Mouse (Mus musculus) liver, adult 2 months (tissue): ENCODE data around the gene Dmbx1. TPM values are rescaled to one million over a fixed set of nuclear protein-coding genes. Genes with fewer than 3 reads are reported as not detected.

Experiments
- DNase-seq: peaks from one replicate; pipeline ENCODE4 v3.0.0-alpha.2; 2011; ENCODE audit warnings: low read depth, low spot score; ENCODE audit errors: extremely low read depth
- H3K27ac ChIP-seq: fragments of 200-500 bp; replicated peaks from 2 replicates; pipeline ENCODE4 v1.5.1; 2012; ENCODE audit warnings: low read depth, mild to moderate bottlenecking, control low read depth, inconsistent platforms, low read length; ENCODE audit not compliant: insufficient read depth
- H3K27me3 ChIP-seq: fragments of 200-500 bp; 2 replicates; pipeline ENCODE4 v1.6.1; 2012; ENCODE audit warnings: mild to moderate bottlenecking, moderate library complexity, low read length, inconsistent platforms; ENCODE audit not compliant: control insufficient read depth, insufficient read depth
- H3K36me3 ChIP-seq: fragments of 200-500 bp; 2 replicates; pipeline ENCODE4 v1.6.1; 2012; ENCODE audit warnings: low read length, inconsistent platforms; ENCODE audit not compliant: control insufficient read depth, insufficient read depth
- H3K4me1 ChIP-seq: fragments of 200-500 bp; 2 replicates; pipeline ENCODE4 v1.6.1; 2011; ENCODE audit warnings: low read length; ENCODE audit not compliant: control insufficient read depth, insufficient read depth
- H3K4me3 ChIP-seq: fragments of 200-500 bp; 2 replicates; pipeline ENCODE4 v1.5.1; 2011; ENCODE audit warnings: low read depth, mild to moderate bottlenecking, control low read depth, low read length, moderate library complexity; ENCODE audit not compliant: insufficient read depth
- H3K79me2 ChIP-seq: fragments of 200-500 bp; 2 replicates; pipeline ENCODE4 v1.6.1; 2012; ENCODE audit warnings: inconsistent platforms, mild to moderate bottlenecking, low read length, moderate library complexity; ENCODE audit not compliant: control insufficient read depth, insufficient read depth
- H3K9ac ChIP-seq: fragments of 200-500 bp; 2 replicates; pipeline ENCODE4 v1.6.1; 2012; ENCODE audit warnings: low read depth, mild to moderate bottlenecking, control low read depth, inconsistent platforms, low read length
- CTCF ChIP-seq: fragments of 200-500 bp; IDR thresholded peaks from 2 replicates; pipeline ENCODE4 v1.5.1; 2011; ENCODE audit warnings: low read depth, low read length, control low read depth
- POLR2A ChIP-seq: fragments of 200-500 bp; IDR thresholded peaks from 2 replicates; pipeline ENCODE4 v1.6.1; 2011; ENCODE audit warnings: low read length, control low read depth; ENCODE audit not compliant: insufficient read depth; ENCODE audit errors: extremely low read depth
- WGBS: fragments of 180-500 bp; shearing (Covaris S2); methylation state at CpG from one replicate; pipeline ENCODE4 v1.1.7; 2018; 5-methylcytosine and 5-hydroxymethylcytosine counted together
- polyA plus RNA-seq: library from polyadenylated mRNA; depleted of rRNA; stranded (reverse); fragments of >200 nt; gene quantifications from 2 replicates; pipeline ENCODE4 v1.2.3, GENCODE M21; 2012
- total RNA-seq: library from RNA; depleted of rRNA; stranded (reverse); fragments of >200 nt; gene quantifications from 2 replicates; pipeline ENCODE4 v1.2.3, GENCODE M21; 2014

Gene Dmbx1
- total and polyA plus RNA-seq, 2 experiments, result not detected

GRCm38 (mm10) chr4:115963751-115964150 lies 24.0 kb upstream of the Dmbx1 start:
- Histone ChIP-seq H3K27ac (no peak overlapping the region), H3K4me3 (no peak overlapping the region), H3K79me2 (no peaks in the 10 kb centered on the region), H3K4me1 (no peaks in the 10 kb centered on the region; the same call in 1 of the 2 replicates), H3K27me3 (peaks cover 26% of the 10 kb centered on the region), H3K9ac (no peak overlapping the region), H3K36me3 (no peaks in the 10 kb centered on the region)
- no peak for TF ChIP-seq POLR2A
- TF ChIP-seq CTCF, result no peak
- WGBS, result 60% methylated on average over 6 of the region's 6 CpGs
- no peak for DNase-seq

- TF ChIP-seq CTCF, result no peak
- TF ChIP-seq POLR2A, result no peak
- DNase-seq, result no peak
- no peaks in the 10 kb centered on the region; the same call in 1 of the 2 replicates for H3K4me1 ChIP-seq
- no peaks in the 10 kb centered on the region for H3K79me2 ChIP-seq
- H3K27me3 ChIP-seq, result peaks cover 26% of the 10 kb centered on the region
- H3K36me3 ChIP-seq, result no peaks in the 10 kb centered on the region
- 1% methylated on average over 79 of the region's 79 CpGs for WGBS
- H3K9ac ChIP-seq, result peak overlapping the region; percentile 47
- no peak overlapping the region for H3K27ac ChIP-seq
- peak overlapping the region; percentile 48; the same call in 1 of the 2 replicates for H3K4me3 ChIP-seq
Observed at GRCm38 (mm10) chr4:115962671-115963412, 23.1 kb upstream of the Dmbx1 start.

DNA sequence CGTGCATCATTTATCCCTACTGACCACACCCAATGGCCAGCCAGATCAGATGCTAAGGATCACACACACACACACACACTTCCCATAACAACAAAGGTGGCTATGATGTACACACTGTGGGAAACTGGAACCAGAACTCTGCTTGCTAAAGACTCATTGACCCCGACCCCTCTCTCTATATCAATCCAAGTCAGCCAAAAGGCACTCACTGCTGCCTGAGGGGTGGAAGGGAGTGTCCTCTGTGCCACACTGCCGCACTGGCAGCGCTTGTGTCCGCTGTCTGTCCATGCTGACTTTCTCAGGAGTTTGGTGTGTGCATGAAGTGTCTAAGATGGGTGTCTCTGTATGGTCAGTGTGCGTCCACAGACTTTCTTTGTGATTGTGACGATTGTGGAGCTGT lies 22.3 kb upstream of the Dmbx1 start:
- no peaks in the 10 kb centered on the region; the same call in 1 of the 2 replicates for H3K4me1 ChIP-seq
- H3K27me3 ChIP-seq, result peaks cover 26% of the 10 kb centered on the region
- H3K79me2 ChIP-seq, result no peaks in the 10 kb centered on the region
- 27% methylated on average over 7 of the region's 7 CpGs for WGBS
- TF ChIP-seq POLR2A (no peak), CTCF (no peak)
- H3K4me3 ChIP-seq, result no peak overlapping the region
- no peaks in the 10 kb centered on the region for H3K36me3 ChIP-seq
- H3K9ac ChIP-seq, result no peak overlapping the region
- DNase-seq, result no peak
- H3K27ac ChIP-seq, result no peak overlapping the region

DNA sequence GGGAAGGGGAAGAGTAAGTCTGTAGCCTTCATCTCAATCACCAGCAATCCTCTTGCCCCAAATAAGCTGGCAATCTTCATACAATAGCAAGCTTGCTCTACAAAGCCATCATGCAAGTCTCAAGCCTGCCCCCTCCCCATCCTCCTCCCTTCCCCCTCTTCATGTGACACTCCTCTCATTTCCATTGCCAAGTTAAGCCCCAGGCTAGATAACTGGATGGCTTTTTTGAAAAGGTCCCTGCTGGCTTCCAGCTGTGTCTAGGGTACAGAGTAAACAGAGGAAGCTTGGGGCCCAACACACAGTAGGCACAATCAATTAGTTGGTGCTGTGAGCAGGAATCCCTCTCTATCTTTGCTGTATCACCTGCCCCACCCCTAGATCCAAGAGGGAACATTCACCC lies 19.8 kb upstream of the Dmbx1 start:
- Histone ChIP-seq H3K27ac (no peak overlapping the region), H3K4me1 (no peaks in the 10 kb centered on the region; the same call in 1 of the 2 replicates), H3K79me2 (no peaks in the 10 kb centered on the region), H3K4me3 (no peak overlapping the region), H3K27me3 (peaks cover 23% of the 10 kb centered on the region), H3K36me3 (no peaks in the 10 kb centered on the region), H3K9ac (no peak overlapping the region)
- TF ChIP-seq CTCF (no peak), POLR2A (no peak)
- DNase-seq, result no peak

GRCm38 (mm10) chr4:115955494-115955775 lies 15.7 kb upstream of the Dmbx1 start:
- TF ChIP-seq POLR2A, result no peak
- no peak for TF ChIP-seq CTCF
- H3K79me2 ChIP-seq, result no peaks in the 10 kb centered on the region
- no peak overlapping the region for H3K4me3 ChIP-seq
- H3K27me3 ChIP-seq, result peaks cover 5% of the 10 kb centered on the region; the same call in 1 of the 2 replicates
- no peaks in the 10 kb centered on the region for H3K4me1 ChIP-seq
- 21% methylated on average over 3 of the region's 3 CpGs for whole genome bisulfite sequencing
- H3K9ac ChIP-seq, result no peak overlapping the region
- DNase-seq, result no peak
- H3K36me3 ChIP-seq, result no peaks in the 10 kb centered on the region
- no peak overlapping the region for H3K27ac ChIP-seq
